Mouse (Mus musculus) lung, embryonic 15.5 days (tissue): ENCODE results near the gene Nhsl1. TPM values are rescaled to one million over a fixed set of nuclear protein-coding genes. Genes with fewer than 3 reads are reported as not detected.

Experiments
- ATAC-seq: fragments of 200-750 bp; cut with Nextera tagmentation; 2 replicates; pipeline ENCODE4 v1.8.0; 2017; ENCODE audit warnings: moderate number of reproducible peaks, borderline replicate concordance; ENCODE audit not compliant: low FRiP score, low TSS enrichment; ENCODE audit errors: extremely low read depth
- H3K27ac ChIP-seq: fragments of 300-500 bp; sonication (generic); 2 replicates; pipeline ENCODE4 v1.5.1; 2015; ENCODE audit warnings: moderate library complexity, mild to moderate bottlenecking, inconsistent platforms
- H3K27me3 ChIP-seq: fragments of 300-500 bp; sonication (generic); 2 replicates; pipeline ENCODE4 v1.6.1; 2015; ENCODE audit warnings: inconsistent platforms
- H3K36me3 ChIP-seq: fragments of 300-500 bp; sonication (generic); 2 replicates; pipeline ENCODE4 v1.6.1; 2015; ENCODE audit warnings: inconsistent platforms
- H3K4me1 ChIP-seq: fragments of 300-500 bp; sonication (generic); 2 replicates; pipeline ENCODE4 v1.6.1; 2015; ENCODE audit warnings: inconsistent platforms
- H3K4me2 ChIP-seq: fragments of 300-500 bp; sonication (generic); 2 replicates; pipeline ENCODE4 v1.6.1; 2015; ENCODE audit warnings: inconsistent platforms, mild to moderate bottlenecking, moderate library complexity
- H3K4me3 ChIP-seq: fragments of 300-500 bp; sonication (generic); 2 replicates; pipeline ENCODE4 v1.5.1; 2015; ENCODE audit warnings: mild to moderate bottlenecking, inconsistent platforms
- H3K9ac ChIP-seq: fragments of 300-500 bp; sonication (generic); 2 replicates; pipeline ENCODE4 v1.6.1; 2015; ENCODE audit warnings: inconsistent platforms
- H3K9me3 ChIP-seq: fragments of 300-500 bp; sonication (generic); 2 replicates; pipeline ENCODE4 v1.6.1; 2016; ENCODE audit warnings: inconsistent platforms
- WGBS: fragments of 180-500 bp; shearing (Covaris S2); methylation state at CpG from one replicate; pipeline ENCODE4 v1.1.7; 2015; 5-methylcytosine and 5-hydroxymethylcytosine counted together
- polyA plus RNA-seq: library from polyadenylated mRNA; unstranded; fragments of >200 nt; fragmentation: Nextera tagmentation; extraction: Ambion mirVana; gene quantifications from 2 replicates; pipeline ENCODE4 v1.2.1, GENCODE M21; 2015

Gene Nhsl1
- polyA plus RNA-seq, 1 experiment from 2014 or later, result 4.4 TPM

- H3K4me1 ChIP-seq, result peaks cover 16% of the 10 kb centered on the region
- no peak overlapping the region for H3K9ac ChIP-seq
- no peaks in the 10 kb centered on the region for H3K9me3 ChIP-seq
- no peak overlapping the region for H3K4me3 ChIP-seq
- H3K27ac ChIP-seq, result no peak overlapping the region
- no peak for ATAC-seq
- H3K4me2 ChIP-seq, result no peak overlapping the region
- H3K36me3 ChIP-seq, result no peaks in the 10 kb centered on the region
- 52% methylated on average over 5 of the region's 5 CpGs for WGBS
- H3K27me3 ChIP-seq, result no peaks in the 10 kb centered on the region
These were observed 9.6 kb downstream of the Nhsl1 start for GRCm38 (mm10) chr10:18328331-18328908.

GRCm38 (mm10) chr10:18329096-18330038 is 10.6 kb downstream of the Nhsl1 start:
- no peaks in the 10 kb centered on the region for H3K27me3 ChIP-seq
- no peaks in the 10 kb centered on the region for H3K9me3 ChIP-seq
- H3K4me1 ChIP-seq, result peaks cover 16% of the 10 kb centered on the region
- peak overlapping the region; percentile 12 for H3K4me3 ChIP-seq
- H3K27ac ChIP-seq, result no peak overlapping the region
- ATAC-seq, result peak; percentile 51; the same call in 1 of the 2 replicates
- no peak overlapping the region for H3K9ac ChIP-seq
- H3K4me2 ChIP-seq, result peak overlapping the region; percentile 51
- 6% methylated on average over 21 of the region's 23 CpGs for WGBS
- H3K36me3 ChIP-seq, result no peaks in the 10 kb centered on the region

GRCm38 (mm10) chr10:18330445-18330844 is 11.7 kb downstream of the Nhsl1 start:
- Histone ChIP-seq H3K4me1 (peaks cover 16% of the 10 kb centered on the region), H3K9ac (no peak overlapping the region), H3K27ac (no peak overlapping the region), H3K27me3 (no peaks in the 10 kb centered on the region), H3K4me2 (no peak overlapping the region), H3K9me3 (no peaks in the 10 kb centered on the region), H3K4me3 (no peak overlapping the region), H3K36me3 (no peaks in the 10 kb centered on the region)
- ATAC-seq, result no peak
- 76% methylated on average over 5 of the region's 5 CpGs for WGBS

GRCm38 (mm10) chr10:18333575-18333974 is 14.8 kb downstream of the Nhsl1 start:
- no peaks in the 10 kb centered on the region for H3K36me3 ChIP-seq
- 56% methylated on average over 4 of the region's 4 CpGs for WGBS

GRCm38 (mm10) chr10:18334176-18334575 is 15.4 kb downstream of the Nhsl1 start:
- Histone ChIP-seq H3K9ac (no peak overlapping the region), H3K9me3 (no peaks in the 10 kb centered on the region), H3K36me3 (no peaks in the 10 kb centered on the region), H3K4me1 (peaks cover 8% of the 10 kb centered on the region), H3K27ac (no peak overlapping the region), H3K4me3 (no peak overlapping the region), H3K27me3 (no peaks in the 10 kb centered on the region), H3K4me2 (no peak overlapping the region)
- WGBS, result 84% methylated on average over 4 of the region's 4 CpGs
- ATAC-seq, result no peak

More at GRCm38 (mm10) chr10:18333575-18333974, 14.8 kb downstream of the Nhsl1 start:
- no peak overlapping the region for H3K4me2 ChIP-seq
- no peak overlapping the region for H3K9ac ChIP-seq
- no peak overlapping the region for H3K4me3 ChIP-seq
- no peaks in the 10 kb centered on the region for H3K9me3 ChIP-seq
- ATAC-seq, result no peak
- no peaks in the 10 kb centered on the region for H3K27me3 ChIP-seq
- no peak overlapping the region for H3K27ac ChIP-seq
- peaks cover 12% of the 10 kb centered on the region for H3K4me1 ChIP-seq

GRCm38 (mm10) chr10:18334734-18335133 is 15.9 kb downstream of the Nhsl1 start:
- Histone ChIP-seq H3K27ac (no peak overlapping the region), H3K4me3 (no peak overlapping the region), H3K36me3 (no peaks in the 10 kb centered on the region), H3K9me3 (no peaks in the 10 kb centered on the region), H3K27me3 (no peaks in the 10 kb centered on the region), H3K9ac (no peak overlapping the region), H3K4me1 (peaks cover 6% of the 10 kb centered on the region), H3K4me2 (no peak overlapping the region)
- 80% methylated on average over 9 of the region's 9 CpGs for WGBS
- ATAC-seq, result no peak

GRCm38 (mm10) chr10:18337725-18338124 is 18.9 kb downstream of the Nhsl1 start:
- Histone ChIP-seq H3K27me3 (no peaks in the 10 kb centered on the region), H3K4me3 (no peak overlapping the region), H3K9ac (no peak overlapping the region), H3K9me3 (no peaks in the 10 kb centered on the region), H3K4me2 (no peak overlapping the region), H3K4me1 (peaks cover 4% of the 10 kb centered on the region; the same call in 1 of the 2 replicates), H3K36me3 (no peaks in the 10 kb centered on the region), H3K27ac (no peak overlapping the region)
- WGBS, result 78% methylated on average over 5 of the region's 5 CpGs
- ATAC-seq, result no peak

GRCm38 (mm10) chr10:18339386-18339785 is 20.6 kb downstream of the Nhsl1 start:
- Histone ChIP-seq H3K36me3 (no peaks in the 10 kb centered on the region), H3K4me2 (no peak overlapping the region), H3K9ac (no peak overlapping the region), H3K4me1 (peaks cover 4% of the 10 kb centered on the region; the same call in 1 of the 2 replicates), H3K27ac (no peak overlapping the region), H3K4me3 (no peak overlapping the region), H3K27me3 (no peaks in the 10 kb centered on the region), H3K9me3 (no peaks in the 10 kb centered on the region)
- peak; percentile 57; the same call in 1 of the 2 replicates for ATAC-seq
- 55% methylated on average over 6 of the region's 6 CpGs for WGBS

GRCm38 (mm10) chr10:18340930-18341329 is 22.1 kb downstream of the Nhsl1 start:
- ATAC-seq, result no peak
- peaks cover 4% of the 10 kb centered on the region; the same call in 1 of the 2 replicates for H3K4me1 ChIP-seq
- H3K27me3 ChIP-seq, result no peaks in the 10 kb centered on the region
- H3K4me3 ChIP-seq, result no peak overlapping the region
- H3K4me2 ChIP-seq, result no peak overlapping the region
- H3K36me3 ChIP-seq, result no peaks in the 10 kb centered on the region
- no peaks in the 10 kb centered on the region for H3K9me3 ChIP-seq
- no peak overlapping the region for H3K27ac ChIP-seq
- H3K9ac ChIP-seq, result no peak overlapping the region
- 96% methylated on average over 1 of the region's 1 CpGs for WGBS

GRCm38 (mm10) chr10:18341444-18342196 is 22.8 kb downstream of the Nhsl1 start:
- Histone ChIP-seq H3K27me3 (no peaks in the 10 kb centered on the region), H3K36me3 (no peaks in the 10 kb centered on the region), H3K4me2 (no peak overlapping the region), H3K27ac (no peak overlapping the region), H3K4me1 (peaks cover 4% of the 10 kb centered on the region; the same call in 1 of the 2 replicates), H3K9me3 (no peaks in the 10 kb centered on the region), H3K4me3 (no peak overlapping the region), H3K9ac (no peak overlapping the region)
- no peak for ATAC-seq
- 60% methylated on average over 15 of the region's 15 CpGs for WGBS

GRCm38 (mm10) chr10:18347231-18347630 is 28.4 kb downstream of the Nhsl1 start:
- 86% methylated on average over 15 of the region's 15 CpGs for WGBS
- Histone ChIP-seq H3K36me3 (no peaks in the 10 kb centered on the region), H3K27ac (no peak overlapping the region), H3K9me3 (no peaks in the 10 kb centered on the region), H3K4me1 (no peaks in the 10 kb centered on the region; the same call in 1 of the 2 replicates), H3K9ac (no peak overlapping the region), H3K27me3 (no peaks in the 10 kb centered on the region), H3K4me2 (no peak overlapping the region), H3K4me3 (no peak overlapping the region)
- no peak for ATAC-seq
